Mouse (Mus musculus): ENCODE data around the gene Tbc1d15. TPM values are rescaled to one million over a fixed set of nuclear protein-coding genes. Genes with fewer than 3 reads are reported as not detected.

The Tbc1d15 gene
- total and polyA plus RNA-seq, 3 experiments = 9.4 to 46.4 TPM; not detected in 1

DNA sequence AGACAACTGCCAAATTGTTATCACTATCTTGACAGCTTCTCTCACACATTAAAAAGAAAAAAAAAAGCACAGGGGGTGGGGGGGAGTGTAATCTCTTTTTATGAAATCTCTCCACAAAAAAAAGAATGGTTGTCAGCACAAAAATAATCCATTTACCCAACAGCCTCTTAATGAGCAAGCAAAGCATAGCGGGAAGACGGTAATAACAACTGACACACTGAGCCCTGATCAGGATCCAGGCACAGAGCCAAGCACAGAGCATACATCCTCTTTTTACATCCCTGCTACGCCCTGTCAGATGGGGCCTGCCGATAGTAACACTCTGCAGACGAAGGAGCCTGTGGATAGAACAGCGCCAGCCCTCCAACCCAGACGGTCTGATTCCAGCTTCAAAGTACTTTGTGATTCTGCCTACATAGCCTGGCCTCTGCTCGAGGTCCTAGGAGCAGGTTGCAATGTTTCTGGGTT is 79.9 kb downstream of the Tbc1d15 start (continued):
- TF ChIP-seq ETS1 (IDR thresholded peaks at IDR 0.05; ENCODE audit: low read depth, low read length) = peak; percentile 82
- TF ChIP-seq ELF1 (IDR thresholded peaks at IDR 0.05; ENCODE audit: low read depth, low read length) = no peak
- no peak for TF ChIP-seq ZMIZ1 (IDR thresholded peaks at IDR 0.05; ENCODE audit: low read depth, low read length)
- no peak for TF ChIP-seq BHLHE40 (IDR thresholded peaks at IDR 0.05; ENCODE audit: borderline replicate concordance, low read depth, low read length)
- TF ChIP-seq RAD21 (IDR thresholded peaks at IDR 0.05; ENCODE audit: low read depth, low read length) = no peak
- no peak for TF ChIP-seq USF2 (IDR thresholded peaks at IDR 0.05; ENCODE audit: borderline replicate concordance in 1 of 2, insufficient read depth in 1 of 2, low read depth in 1 of 2, low read length in 2 of 2)
- no peak for TF ChIP-seq SMC3 (IDR thresholded peaks at IDR 0.05; ENCODE audit: low read depth, low read length)
- peak; percentile 95 for TF ChIP-seq ZNF384 (IDR thresholded peaks at IDR 0.05; ENCODE audit: low read depth, low read length)
- TF ChIP-seq SIN3A (IDR thresholded peaks at IDR 0.05; ENCODE audit: low read length) = peak; percentile 79
- no peak for TF ChIP-seq JUND (IDR thresholded peaks at IDR 0.05; ENCODE audit: low read depth, low read length)
- TF ChIP-seq MAZ (IDR thresholded peaks at IDR 0.05; ENCODE audit: low read depth, low read length) = peak; percentile 72; the same call in 1 of the 2 replicates
- 0 out of 2 replicates have a peak, but pooled peaks have one; percentile 27 for TF ChIP-seq UBTF (IDR thresholded peaks at IDR 0.05; ENCODE audit: borderline replicate concordance, insufficient read depth, low read depth, low read length)
- TF ChIP-seq MXI1 (IDR thresholded peaks at IDR 0.05; ENCODE audit: low read depth, low read length) = peak; percentile 38
- no peak for TF ChIP-seq MYC (IDR thresholded peaks at IDR 0.05; ENCODE audit: low read depth, low read length)
- 0 out of 2 replicates have a peak, but pooled peaks have one; percentile 1 for TF ChIP-seq ZC3H11A (IDR thresholded peaks at IDR 0.05; ENCODE audit: low read depth, low read length)
- no peak; the same call in none of the 2 replicates for TF ChIP-seq RCOR1 (IDR thresholded peaks at IDR 0.05; ENCODE audit: low read depth, low read length)
- TF ChIP-seq CTCF (IDR thresholded peaks at IDR 0.05 in 2 of 3, conservative IDR thresholded peaks at IDR 0.05 in 1 of 3; ENCODE audit: control insufficient read depth in 1 of 3, insufficient read depth in 1 of 3, low read depth in 2 of 3, low read length in 3 of 3, poor library complexity in 1 of 3, severe bottlenecking in 1 of 3) = peak in 1 of 3 experiments; percentile 9; a peak in 1 of 6 replicates
- TF ChIP-seq HCFC1 (IDR thresholded peaks at IDR 0.05; ENCODE audit: low read depth, low read length) = no peak

DNA sequence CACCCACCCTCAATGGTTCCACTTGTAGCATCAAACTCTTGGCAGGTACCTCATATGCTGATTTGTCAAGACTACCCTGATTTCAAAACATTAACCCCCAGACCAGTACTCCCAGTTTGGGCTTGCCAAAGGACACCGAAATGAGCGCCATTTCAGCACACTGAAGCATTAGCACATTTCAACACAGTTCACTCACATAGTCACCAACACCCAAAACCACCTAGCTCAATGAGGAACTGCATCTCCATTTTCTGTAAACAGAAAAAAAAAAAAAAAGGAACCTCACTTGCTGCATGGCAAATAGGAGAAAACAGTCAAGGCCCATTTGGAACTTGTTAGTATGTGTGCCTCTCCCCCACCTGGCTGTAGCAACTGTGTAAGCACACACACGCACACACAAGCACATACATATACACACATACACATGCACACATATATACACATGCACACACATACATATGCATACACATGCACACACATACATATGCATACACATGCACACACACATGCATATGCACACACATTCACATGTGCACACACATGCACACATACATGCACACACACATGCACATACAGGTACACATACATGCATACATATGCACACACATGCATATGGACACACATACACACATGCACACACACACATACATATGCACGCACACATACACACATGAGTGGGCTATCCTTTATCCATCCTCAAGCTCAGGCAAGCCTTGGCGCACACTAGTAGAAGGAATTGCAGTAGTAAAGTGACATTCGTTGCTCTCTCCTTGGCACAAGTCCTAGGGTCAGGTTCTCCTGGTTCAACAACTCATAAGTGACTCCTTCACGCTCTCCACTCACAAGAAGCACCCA is 80.5 kb downstream of the Tbc1d15 start:
- Histone ChIP-seq H3K36me3 (ENCODE audit: control insufficient read depth in 1 of 2, insufficient read depth in 2 of 2, low read length in 2 of 2) (peaks cover 0 to 12% of the 10 kb centered on the region in 2 experiments; a peak in 2 of 4 replicates), H3K9me3 (replicated peaks; ENCODE audit: insufficient read depth, low read length) (no peaks in the 10 kb centered on the region), H3K4me3 (ENCODE audit: control insufficient read depth in 1 of 2, insufficient read depth in 1 of 2, low read depth in 2 of 2, low read length in 2 of 2) (no peak overlapping the region), H3K4me1 (ENCODE audit: control insufficient read depth in 1 of 2, insufficient read depth in 2 of 2, low read length in 2 of 2) (peaks cover 0 to 25% of the 10 kb centered on the region in 2 experiments; a peak in 3 of 4 replicates), H3K27me3 (ENCODE audit: control insufficient read depth in 1 of 2, insufficient read depth in 2 of 2, low read length in 2 of 2) (no peaks in the 10 kb centered on the region), H3K79me2 (ENCODE audit: control insufficient read depth, insufficient read depth, low read length, poor library complexity) (no peaks in the 10 kb centered on the region), H3K9ac (ENCODE audit: control insufficient read depth, low read depth, low read length, poor library complexity, severe bottlenecking) (no peak overlapping the region), H3K27ac (ENCODE audit: control insufficient read depth, low read depth, low read length) (peak overlapping the region; percentile 42)
- no peak for TF ChIP-seq CTCF (IDR thresholded peaks at IDR 0.05 in 2 of 3, conservative IDR thresholded peaks at IDR 0.05 in 1 of 3; ENCODE audit: control insufficient read depth in 1 of 3, insufficient read depth in 1 of 3, low read depth in 2 of 3, low read length in 3 of 3, poor library complexity in 1 of 3, severe bottlenecking in 1 of 3)
- TF ChIP-seq TAL1 (IDR thresholded peaks at IDR 0.05; ENCODE audit: low read length) = no peak
- peak in 1 of 2 experiments; percentile 34; a peak in 3 of 4 replicates for TF ChIP-seq EP300 (IDR thresholded peaks at IDR 0.05; ENCODE audit: low read depth in 1 of 2, low read length in 2 of 2)
- no peak for TF ChIP-seq MEF2A (IDR thresholded peaks at IDR 0.05; ENCODE audit: extremely low read depth, insufficient replicate concordance, low read depth, low read length, poor library complexity, severe bottlenecking)
- TF ChIP-seq ZNF384 (IDR thresholded peaks at IDR 0.05; ENCODE audit: low read depth, low read length) = peak; percentile 97
- TF ChIP-seq MYC (IDR thresholded peaks at IDR 0.05; ENCODE audit: low read depth, low read length) = 0 out of 2 replicates have a peak, but pooled peaks have one; percentile 56
- no peak for TF ChIP-seq RCOR1 (IDR thresholded peaks at IDR 0.05; ENCODE audit: low read depth, low read length)
- no peak for TF ChIP-seq MYB (IDR thresholded peaks at IDR 0.05; ENCODE audit: low read depth, low read length)
- no peak for TF ChIP-seq SMC3 (IDR thresholded peaks at IDR 0.05; ENCODE audit: low read depth, low read length)
- peak; percentile 95; the same call in 1 of the 2 replicates for TF ChIP-seq POLR2AphosphoS5 (IDR thresholded peaks at IDR 0.05; ENCODE audit: borderline replicate concordance, low read depth, low read length)
- TF ChIP-seq POLR2AphosphoS2 (IDR thresholded peaks at IDR 0.05; ENCODE audit: low read length) = no peak
- no peak for TF ChIP-seq ZKSCAN1 (IDR thresholded peaks at IDR 0.05; ENCODE audit: low read depth, low read length)
- no peak for TF ChIP-seq MAZ (IDR thresholded peaks at IDR 0.05; ENCODE audit: low read depth, low read length)
- peak; percentile 78 for DNase-seq (ENCODE audit: low read depth, low spot score)

Measured in MEL (cell line).